Mouse (Mus musculus): ENCODE results near the gene Cdyl2. TPM values are rescaled to one million over a fixed set of nuclear protein-coding genes. Genes with fewer than 3 reads are reported as not detected.

Cdyl2 gene
- total RNA-seq, 2 experiments from 2014 or later = 19.2 to 23.3 TPM

- DNase-seq (ENCODE audit: low spot score in 2 of 2) = no peak
Measured at GRCm38 (mm10) chr8:116673052-116673451, 59.7 kb downstream of the Cdyl2 start.

DNA sequence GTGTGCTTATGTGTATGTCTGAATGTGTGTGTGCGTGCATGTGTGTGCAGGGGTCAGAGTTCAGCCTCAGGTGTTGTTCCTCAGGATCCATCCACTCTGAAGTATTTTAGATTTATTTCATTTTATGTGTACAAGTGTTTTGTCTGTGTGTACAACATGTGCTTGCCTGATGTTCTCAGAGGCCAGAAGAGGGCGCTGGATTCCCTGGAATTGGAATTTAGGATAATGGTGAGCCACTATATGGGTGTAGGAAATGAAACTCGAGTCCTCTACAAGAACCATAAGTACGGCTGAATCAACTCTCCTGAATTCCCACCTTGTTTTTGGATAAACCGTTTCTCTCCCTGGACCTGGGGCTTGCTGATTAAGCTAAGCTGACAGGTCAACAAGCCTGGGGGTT lies 61.2 kb downstream of the Cdyl2 start:
- DNase-seq (ENCODE audit: low spot score in 2 of 2) = no peak

GRCm38 (mm10) chr8:116670604-116671003 lies 62.2 kb downstream of the Cdyl2 start:
- DNase-seq (ENCODE audit: low spot score in 2 of 2) = no peak

- DNase-seq (ENCODE audit: low spot score in 2 of 2) = no peak
Measured at GRCm38 (mm10) chr8:116668977-116669376, 63.8 kb downstream of the Cdyl2 start.

GRCm38 (mm10) chr8:116666781-116667325 lies 65.9 kb downstream of the Cdyl2 start:
- no peak for DNase-seq (ENCODE audit: low spot score in 2 of 2)

GRCm38 (mm10) chr8:116661521-116661920 lies 71.3 kb downstream of the Cdyl2 start:
- DNase-seq (ENCODE audit: low spot score in 2 of 2) = no peak

GRCm38 (mm10) chr8:116656811-116657210 lies 76.0 kb downstream of the Cdyl2 start:
- DNase-seq (ENCODE audit: low spot score in 2 of 2) = no peak

- no peak for DNase-seq (ENCODE audit: low spot score in 2 of 2)
Measured at GRCm38 (mm10) chr8:116654881-116655280, 77.9 kb downstream of the Cdyl2 start.

DNA sequence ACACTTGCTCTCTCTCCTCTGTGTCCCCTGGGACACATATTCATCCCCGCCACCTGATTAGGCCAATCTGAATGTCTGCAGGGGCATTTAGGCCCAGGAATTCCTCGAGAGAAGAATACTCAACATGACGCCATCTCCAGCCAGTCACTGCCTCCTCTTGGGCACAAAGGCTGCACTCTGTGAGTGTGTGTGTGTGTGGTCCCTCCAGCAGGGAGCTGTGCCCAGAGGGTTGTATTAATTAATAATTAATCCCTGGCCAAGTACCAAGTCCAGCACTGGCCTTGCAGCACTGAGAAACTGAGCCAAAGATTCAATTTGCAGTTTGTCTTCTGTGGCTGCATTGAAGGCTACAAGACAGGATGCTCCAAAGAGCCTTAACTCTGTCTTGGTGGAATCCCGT lies 79.8 kb downstream of the Cdyl2 start:
- DNase-seq (ENCODE audit: low spot score in 2 of 2) = no peak

GRCm38 (mm10) chr8:116649975-116650725 lies 82.6 kb downstream of the Cdyl2 start:
- DNase-seq (ENCODE audit: low spot score in 2 of 2) = no peak

DNA sequence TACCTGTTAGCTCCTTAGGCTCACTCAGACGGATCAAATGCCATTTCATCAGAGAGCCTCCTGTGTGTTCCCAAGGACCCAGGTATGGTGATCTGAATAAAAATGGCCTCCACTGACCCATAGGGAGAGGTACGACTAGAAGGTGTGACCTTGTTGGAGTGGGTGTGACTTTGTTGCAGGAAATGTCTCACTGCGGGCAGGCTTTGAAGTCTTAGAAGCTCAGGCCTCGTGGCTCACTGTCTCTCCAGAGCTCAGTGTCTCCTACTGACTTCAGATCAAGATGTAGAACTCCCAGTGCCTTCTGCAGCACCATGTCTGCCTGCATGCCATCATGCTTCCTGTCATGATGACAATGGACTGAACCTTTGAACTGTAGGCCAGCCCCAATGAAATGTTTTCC lies 87.4 kb downstream of the Cdyl2 start:
- no peak for DNase-seq (ENCODE audit: low spot score in 2 of 2)

DNA sequence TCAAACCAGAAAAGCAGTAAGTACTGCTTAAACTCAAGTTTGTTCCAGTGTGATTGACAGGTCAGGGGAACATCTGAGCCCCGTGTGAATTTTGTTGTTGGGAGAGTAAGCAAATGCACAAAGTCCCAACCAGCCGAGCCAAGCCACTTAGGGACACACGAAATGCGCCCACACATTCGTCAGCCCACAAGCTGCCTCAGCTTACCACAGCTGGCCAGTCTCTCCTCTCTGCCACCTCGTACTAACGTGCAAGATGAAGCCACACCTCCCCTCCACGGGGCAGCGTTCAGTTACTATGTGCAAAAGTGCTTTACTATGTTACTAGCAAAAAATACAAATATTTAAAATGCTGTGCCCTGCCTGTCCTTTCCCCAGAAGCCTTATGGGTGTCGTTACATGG lies 91.9 kb downstream of the Cdyl2 start:
- no peak for DNase-seq (ENCODE audit: low spot score in 2 of 2)

GRCm38 (mm10) chr8:116637998-116638397 lies 94.8 kb downstream of the Cdyl2 start:
- DNase-seq (ENCODE audit: low spot score in 2 of 2) = no peak

DNA sequence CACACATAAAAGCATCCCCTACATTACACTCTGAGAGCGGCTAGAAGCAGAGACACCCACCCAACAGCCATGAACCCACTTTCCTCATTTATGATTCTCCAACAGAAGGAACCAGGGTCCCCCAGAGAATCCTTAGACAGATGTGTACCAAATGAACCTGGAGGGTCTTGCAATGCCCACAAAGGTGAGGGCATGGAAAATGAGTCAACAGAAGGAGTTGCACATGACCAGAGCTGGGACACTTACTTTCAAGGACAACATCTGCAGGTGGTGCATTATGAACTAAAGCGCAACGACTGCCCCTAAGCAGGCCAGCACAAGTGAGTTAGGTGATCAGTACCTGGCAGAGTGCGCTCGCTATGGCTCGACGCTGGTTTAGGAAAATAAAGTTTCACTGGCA lies 95.6 kb downstream of the Cdyl2 start:
- no peak for DNase-seq (ENCODE audit: low spot score in 2 of 2)

GRCm38 (mm10) chr8:116636396-116636795 lies 96.4 kb downstream of the Cdyl2 start:
- DNase-seq (ENCODE audit: low spot score in 2 of 2) = no peak

DNA sequence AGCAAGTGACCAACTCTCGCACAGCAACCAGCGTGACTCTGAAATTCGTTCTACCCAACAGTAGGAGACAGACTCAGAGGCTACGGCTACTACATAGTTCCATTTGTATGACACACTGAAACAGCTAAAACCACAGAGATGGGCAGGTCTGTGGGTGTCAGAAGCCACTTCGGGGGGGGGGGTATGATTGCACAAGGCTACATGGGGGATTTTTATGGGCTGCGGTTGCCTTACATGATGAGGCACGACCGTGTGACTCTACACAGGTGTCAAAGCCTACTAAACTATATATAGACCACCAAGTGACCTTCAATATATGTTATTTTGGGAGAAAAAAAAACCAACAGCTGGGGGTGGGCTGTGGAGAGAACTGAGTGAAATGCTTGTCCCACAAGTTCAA lies 96.8 kb downstream of the Cdyl2 start:
- DNase-seq (ENCODE audit: low spot score in 2 of 2) = no peak

- DNase-seq (ENCODE audit: low spot score in 2 of 2) = no peak
Measured at GRCm38 (mm10) chr8:116635261-116635660, 97.5 kb downstream of the Cdyl2 start.

DNA sequence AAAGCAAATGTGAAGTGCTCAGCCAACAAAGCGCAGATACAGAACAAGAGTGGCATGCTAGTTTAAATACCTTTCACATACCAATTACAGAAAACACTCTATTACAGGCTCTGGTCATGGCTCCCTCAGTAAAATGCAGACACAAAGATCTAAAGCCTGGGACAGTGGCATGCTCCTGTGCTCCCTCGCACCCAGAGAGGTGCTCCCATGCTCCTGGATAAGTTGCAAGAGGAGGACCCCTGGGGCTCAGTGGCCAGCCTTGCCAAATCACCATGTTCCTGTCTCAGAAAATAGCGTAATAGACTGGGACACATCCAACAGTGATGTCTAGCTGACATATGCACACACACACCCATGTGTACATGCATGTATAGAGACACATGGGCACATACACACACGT lies 98.4 kb downstream of the Cdyl2 start:
- DNase-seq (ENCODE audit: low spot score in 2 of 2) = no peak

- DNase-seq (ENCODE audit: low spot score in 2 of 2) = no peak
Measured at GRCm38 (mm10) chr8:116633470-116634150, 99.2 kb downstream of the Cdyl2 start.

GRCm38 (mm10) chr8:116630066-116630465 lies 102.7 kb downstream of the Cdyl2 start:
- DNase-seq (ENCODE audit: low spot score in 2 of 2) = no peak

DNA sequence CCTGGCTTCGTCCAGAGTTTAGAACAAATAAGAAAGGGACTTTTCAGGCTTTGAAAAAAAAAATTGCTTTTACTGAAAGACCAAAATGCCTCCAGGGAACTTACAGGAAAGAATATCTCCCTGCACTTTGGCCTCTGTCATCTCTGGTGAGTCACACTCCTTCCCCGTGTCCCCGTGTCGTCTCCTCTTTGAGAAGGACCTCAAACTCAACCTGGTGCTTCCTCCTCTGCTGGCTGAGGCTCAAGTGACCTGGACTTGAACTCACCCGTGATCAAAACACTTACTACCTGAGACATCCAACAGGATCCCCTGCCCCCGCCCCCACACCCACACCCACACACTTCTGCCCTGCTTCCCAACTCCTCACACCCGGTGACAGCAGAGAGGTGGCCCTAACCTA lies 103.8 kb downstream of the Cdyl2 start:
- no peak for DNase-seq (ENCODE audit: low spot score in 2 of 2)

- DNase-seq (ENCODE audit: low spot score in 2 of 2) = no peak
Measured at GRCm38 (mm10) chr8:116627854-116628479, 104.8 kb downstream of the Cdyl2 start.

Data from left cerebral cortex, adult 18-20 months (tissue).